Mouse (Mus musculus): ENCODE measurements around the gene Ccdc191.

Ccdc191 gene

DNA sequence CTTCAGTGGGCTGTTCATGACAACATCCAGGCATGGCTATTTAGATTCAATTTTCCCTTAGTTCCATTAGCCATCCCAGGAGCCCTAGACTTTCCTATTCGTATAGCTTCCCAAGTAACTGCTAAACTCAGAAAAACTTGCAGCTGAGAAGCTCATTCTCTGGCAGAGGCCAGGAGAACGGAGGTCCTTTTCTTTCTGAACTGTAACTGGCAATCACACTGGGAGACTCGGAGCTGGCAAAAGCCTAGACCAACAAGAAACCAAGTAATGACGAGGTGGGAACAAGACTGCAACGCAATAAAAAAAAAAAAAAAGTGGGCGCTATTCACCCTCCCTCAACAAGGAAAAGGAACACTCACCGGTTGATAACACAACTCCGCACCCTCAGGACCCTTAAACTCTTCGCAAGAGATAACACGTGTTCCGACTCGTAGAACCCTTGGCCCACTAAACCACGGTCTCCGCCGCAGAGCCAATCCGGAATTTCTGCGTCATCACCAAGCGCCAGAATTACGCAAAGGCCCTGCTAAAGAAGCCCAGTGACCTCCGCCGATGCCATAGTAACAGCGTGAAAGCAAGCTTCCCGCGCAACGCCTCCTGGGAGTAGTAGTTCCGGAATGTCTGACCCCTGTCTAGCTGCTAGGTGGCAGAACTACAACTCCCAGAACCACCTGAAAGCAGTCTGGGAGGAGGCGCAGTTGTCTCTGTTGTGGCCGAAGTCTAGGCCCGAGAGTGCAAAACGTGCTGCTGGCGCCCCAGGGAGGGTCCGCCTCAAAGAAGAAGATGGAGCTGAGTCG is at the start of gene Ccdc191:
TSS of gene Ccdc191 (plus strand) at position 593 of the 797 bp plus-strand sequence.
- peak; percentile 99 for DNase-seq (ENCODE audit: low spot score)

DNA sequence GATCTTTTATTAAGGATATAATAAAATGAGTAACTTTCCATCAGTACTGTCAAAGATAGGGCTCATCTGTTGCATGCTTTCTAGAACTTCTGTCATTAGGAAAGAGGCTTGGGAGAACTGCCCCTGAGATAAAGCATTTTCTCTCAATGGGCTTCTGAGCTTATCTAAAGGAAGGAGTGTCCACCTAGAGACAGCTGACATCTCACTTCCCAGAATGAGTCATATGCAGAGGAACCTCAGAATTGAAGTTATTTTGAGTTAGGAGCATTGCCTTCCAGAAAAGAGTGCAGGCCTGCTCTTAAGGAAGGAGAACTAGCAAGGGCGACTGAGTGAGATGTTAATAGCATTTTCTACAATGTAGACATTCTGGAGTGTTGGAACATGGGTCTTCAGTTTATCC is 48.4 kb upstream of the Ccdc191 start:
- no peak for DNase-seq (ENCODE audit: low spot score)

- no peak for DNase-seq (ENCODE audit: low spot score)
Measured at GRCm38 (mm10) chr16:43849839-43850238, 39.8 kb upstream of the Ccdc191 start.

DNA sequence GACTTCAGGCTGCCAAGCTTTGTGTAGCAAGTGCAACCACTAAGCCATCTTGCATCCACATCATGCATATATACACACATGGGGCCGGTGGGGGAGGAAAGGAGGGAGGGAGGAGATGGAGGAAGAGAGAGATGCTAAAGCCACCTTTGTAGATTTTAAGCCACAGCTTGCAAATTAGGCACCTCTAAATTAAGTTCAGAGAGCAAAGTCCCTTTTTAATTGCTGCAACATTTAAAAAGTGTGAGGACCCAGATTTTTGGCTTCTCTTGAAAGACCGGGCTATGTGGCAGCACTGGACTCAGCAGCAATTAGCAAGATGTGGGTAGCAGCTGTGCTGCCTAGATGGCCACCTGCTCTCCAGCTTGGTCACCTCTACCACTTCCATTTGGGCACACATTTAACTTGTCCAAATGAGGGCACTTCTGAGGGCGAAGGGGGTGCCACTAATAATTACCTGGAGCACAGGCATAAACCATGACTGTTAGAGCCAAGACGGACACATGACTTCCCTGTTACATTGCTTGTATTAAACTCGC is 30.6 kb upstream of the Ccdc191 start:
- DNase-seq (ENCODE audit: low spot score) = no peak

GRCm38 (mm10) chr16:43860624-43861023 is 29.0 kb upstream of the Ccdc191 start:
- no peak for DNase-seq (ENCODE audit: low spot score)

DNA sequence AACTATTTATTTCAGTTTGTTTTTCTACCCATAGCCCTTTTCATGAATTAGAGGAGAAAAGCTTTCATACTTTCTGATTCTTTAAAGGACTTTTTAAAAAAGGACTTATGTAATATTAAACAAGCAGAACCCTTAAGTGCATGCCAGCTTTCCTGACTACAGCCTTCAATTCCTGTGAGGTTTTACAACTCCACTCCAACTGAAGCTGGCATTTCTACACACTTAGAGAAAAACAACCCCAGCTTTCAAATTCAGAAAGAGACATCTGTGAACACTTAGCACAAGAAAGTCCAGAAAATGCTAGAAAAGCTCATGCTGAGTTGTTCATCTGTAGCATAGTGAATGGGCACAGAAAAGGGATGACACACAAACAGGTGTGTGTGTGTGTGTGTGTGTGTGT is 19.8 kb upstream of the Ccdc191 start:
- DNase-seq (ENCODE audit: low spot score) = no peak

- DNase-seq (ENCODE audit: low spot score) = no peak
Measured at GRCm38 (mm10) chr16:43871419-43871818, 18.2 kb upstream of the Ccdc191 start.

DNA sequence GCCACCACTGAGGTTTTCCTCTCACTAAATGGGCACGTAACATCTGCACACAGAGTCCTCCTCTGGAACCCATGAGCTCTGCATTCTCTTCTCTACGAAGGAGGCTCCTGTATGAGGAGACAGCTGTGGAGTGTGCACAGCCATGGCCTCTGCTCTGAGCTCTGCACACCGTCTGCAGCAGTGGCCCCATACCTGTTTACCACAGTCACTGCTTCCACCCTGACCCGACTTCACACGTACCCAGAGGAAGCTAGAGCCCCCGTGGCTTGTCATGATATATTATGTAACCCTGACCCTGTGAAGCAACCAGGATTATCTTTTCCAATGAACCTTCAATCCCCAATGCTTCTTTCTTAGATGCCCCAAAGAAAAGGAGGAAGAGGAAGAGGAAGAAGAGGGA is 9.8 kb upstream of the Ccdc191 start:
- no peak for DNase-seq (ENCODE audit: low spot score)

- DNase-seq (ENCODE audit: low spot score) = no peak
Measured at GRCm38 (mm10) chr16:43881636-43882035, 8.0 kb upstream of the Ccdc191 start.

GRCm38 (mm10) chr16:43882329-43882728 is 7.3 kb upstream of the Ccdc191 start:
- no peak for DNase-seq (ENCODE audit: low spot score)

DNA sequence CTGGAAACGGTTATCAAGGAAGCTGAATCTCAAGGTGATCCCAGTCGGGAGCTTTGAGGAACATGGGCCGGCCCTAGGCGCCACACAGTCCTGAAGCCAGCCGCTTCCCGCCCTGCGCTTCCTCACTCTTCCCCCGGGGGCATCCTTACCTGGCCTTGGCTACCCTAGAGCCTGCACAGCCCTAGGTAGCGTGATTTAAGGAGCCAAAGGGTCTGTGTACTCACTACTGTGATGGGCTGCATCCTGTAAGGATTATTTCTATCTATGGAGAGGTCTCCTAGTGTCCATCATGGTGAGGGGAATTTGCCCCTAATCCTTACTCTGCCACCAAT is 371 bp downstream of the Ccdc191 start:
- DNase-seq (ENCODE audit: low spot score) = no peak

DNA sequence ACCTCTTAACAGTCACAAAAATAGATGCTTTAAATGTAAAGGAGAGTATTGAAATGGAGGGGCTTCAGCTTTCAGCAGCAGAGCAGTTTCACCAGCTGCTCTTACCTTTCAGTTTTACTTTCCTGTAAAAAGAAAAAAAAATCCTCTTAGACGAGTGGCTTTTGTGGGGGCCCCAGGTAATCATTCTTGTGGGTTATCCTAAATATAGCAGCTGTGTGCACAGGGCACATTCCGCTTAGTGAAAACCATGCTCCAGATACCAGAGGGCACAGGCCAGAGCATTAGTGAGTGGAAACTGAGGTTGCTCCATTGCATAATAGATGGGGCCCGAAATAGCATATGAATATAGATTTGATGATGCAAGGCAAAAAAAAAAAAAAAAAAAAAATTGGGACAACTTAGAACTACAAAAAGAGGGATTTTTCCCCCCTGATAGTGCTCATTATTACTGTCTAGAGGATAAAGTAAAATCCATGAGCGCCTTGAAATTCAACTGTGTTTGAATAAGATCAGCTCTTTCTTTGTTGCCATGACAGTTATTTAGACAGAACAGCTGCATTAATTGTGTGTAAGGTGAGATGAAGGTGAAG is 1.2 kb downstream of the Ccdc191 start:
- no peak for DNase-seq (ENCODE audit: low spot score)

- DNase-seq (ENCODE audit: low spot score) = no peak
Measured at GRCm38 (mm10) chr16:43894501-43894900, 4.9 kb downstream of the Ccdc191 start.

DNA sequence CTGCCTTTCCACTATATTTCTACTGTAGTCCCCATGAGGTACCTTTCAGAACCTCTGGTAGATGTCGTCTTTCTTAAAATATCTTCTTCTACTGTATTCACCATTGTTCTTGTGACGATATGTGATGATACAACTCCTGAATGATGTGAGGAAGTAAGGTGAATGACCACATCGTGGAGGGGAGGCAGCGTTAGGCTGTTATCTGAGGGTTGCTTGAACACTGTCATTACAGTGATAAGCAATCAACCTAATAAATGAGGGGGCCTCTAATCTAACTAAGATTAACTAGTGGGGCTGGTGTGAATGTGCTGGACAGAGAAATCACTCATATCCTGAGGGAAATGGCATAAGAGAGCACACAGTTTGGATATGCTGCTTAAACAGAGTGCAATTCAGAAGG is 10.5 kb downstream of the Ccdc191 start:
- no peak for DNase-seq (ENCODE audit: low spot score)

GRCm38 (mm10) chr16:43900571-43900970 is 11.0 kb downstream of the Ccdc191 start:
- DNase-seq (ENCODE audit: low spot score) = no peak

DNA sequence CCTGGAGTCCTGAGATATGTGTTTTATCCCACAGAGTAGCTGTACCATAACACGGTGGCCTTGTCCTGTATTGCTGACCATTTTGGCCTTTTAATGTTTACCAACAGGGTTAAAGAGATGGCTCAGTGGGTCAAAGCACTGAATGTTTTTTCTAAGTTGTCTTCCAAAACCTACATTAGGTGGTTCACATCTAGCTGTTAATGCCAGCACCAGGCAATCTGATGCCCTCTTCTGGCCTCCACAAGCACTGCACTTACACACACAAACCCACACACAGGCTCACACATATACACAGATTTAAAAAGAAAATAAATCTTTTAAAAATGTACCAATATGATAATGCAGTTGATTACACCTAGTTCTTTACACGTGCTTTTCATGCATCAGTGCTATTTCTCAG is 19.3 kb downstream of the Ccdc191 start:
- no peak for DNase-seq (ENCODE audit: low spot score)

DNA sequence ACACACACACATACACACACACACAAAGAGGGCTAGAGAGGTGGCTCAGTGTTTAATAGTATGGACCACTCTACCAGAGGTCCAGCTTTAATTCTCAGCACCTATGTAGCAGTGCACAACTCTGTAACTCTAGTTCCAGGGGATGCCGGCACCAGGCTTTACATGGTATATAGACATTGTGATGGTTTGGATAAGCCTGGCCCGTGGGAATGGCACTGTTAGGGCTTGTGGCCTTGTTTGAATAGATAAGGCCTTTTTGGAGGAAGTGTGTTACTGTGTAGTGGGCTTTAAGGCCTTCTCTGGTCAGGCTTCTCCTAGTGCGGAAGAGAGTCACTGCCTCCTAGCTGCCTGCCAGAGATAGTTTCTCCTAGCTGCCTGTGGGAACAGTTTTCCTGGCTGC is 29.3 kb downstream of the Ccdc191 start:
- no peak for DNase-seq (ENCODE audit: low spot score)

GRCm38 (mm10) chr16:43922024-43922423 is 32.4 kb downstream of the Ccdc191 start:
- DNase-seq (ENCODE audit: low spot score) = no peak

DNA sequence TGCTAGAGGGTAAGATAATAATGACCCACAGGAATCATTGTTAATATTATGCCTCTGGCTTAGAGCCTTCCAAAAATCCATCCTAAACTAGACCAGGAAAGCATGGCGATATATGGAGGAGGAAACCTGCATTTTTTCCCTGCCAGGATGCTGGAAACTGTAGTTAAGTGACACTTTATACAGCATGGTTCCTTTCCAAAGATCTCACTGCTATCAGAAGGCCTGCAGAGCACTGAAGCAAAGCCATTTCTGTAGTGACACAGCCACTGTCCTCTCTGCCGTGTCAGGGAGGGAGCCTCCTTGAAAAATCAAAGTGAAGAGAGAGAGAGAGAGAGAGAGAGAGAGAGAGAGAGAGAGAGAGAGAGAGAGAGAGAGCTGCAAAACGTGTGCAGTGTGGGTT is 33.0 kb downstream of the Ccdc191 start:
- no peak for DNase-seq (ENCODE audit: low spot score)

DNA sequence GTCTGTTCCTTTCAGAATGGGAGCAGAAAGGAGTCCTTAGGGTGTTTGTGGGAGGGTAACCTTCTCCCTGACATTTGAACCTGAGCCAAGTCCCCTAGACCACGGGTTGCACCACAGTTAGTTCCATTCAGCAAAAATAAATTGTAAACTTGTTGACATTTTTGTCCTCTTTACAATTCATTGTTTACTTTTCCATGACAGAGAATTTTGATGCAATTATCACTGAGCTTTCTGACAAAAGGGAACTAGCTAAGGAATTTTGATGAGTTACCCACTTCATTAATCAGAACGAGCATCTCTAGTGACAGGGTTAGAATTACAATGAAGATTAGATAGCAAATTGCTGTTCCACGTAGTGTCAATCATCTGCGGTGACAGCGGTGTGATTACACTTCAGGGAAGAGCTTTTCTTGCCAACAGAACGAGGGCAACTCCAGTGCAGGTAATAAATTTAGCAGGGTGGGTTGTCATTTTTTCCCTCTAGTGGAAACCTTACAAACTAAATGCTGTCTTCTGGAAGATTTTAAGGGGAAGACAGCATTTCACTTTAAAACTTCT is 35.5 kb downstream of the Ccdc191 start:
- DNase-seq (ENCODE audit: low spot score) = no peak

GRCm38 (mm10) chr16:43925846-43926245 is 36.2 kb downstream of the Ccdc191 start:
- no peak for DNase-seq (ENCODE audit: low spot score)

GRCm38 (mm10) chr16:43926341-43926859 is 36.8 kb downstream of the Ccdc191 start, which contains the start of gene Qtrt2:
TSS of gene Qtrt2 (minus strand) at chr16:43926809.
- DNase-seq (ENCODE audit: low spot score) = no peak

GRCm38 (mm10) chr16:43930577-43930976 is 41.0 kb downstream of the Ccdc191 start:
- DNase-seq (ENCODE audit: low spot score) = no peak
